Mouse (Mus musculus) liver, postnatal 0 days (tissue): ENCODE measurements around the gene Boc.

Experiments used
- CTCF ChIP-seq: sonication (generic); IDR thresholded peaks from 2 replicates; pipeline ENCODE4 v1.5.1; 2016; ENCODE audit warnings: antibody characterized with exemption, low read depth
- EP300 ChIP-seq: IDR thresholded peaks from 2 replicates; pipeline ENCODE4 v1.6.1; 2016; ENCODE audit warnings: antibody characterized with exemption, low read depth, mild to moderate bottlenecking

- TF ChIP-seq CTCF: no peak
- no peak for TF ChIP-seq EP300
These were observed 61.7 kb downstream of the Boc start for GRCm38 (mm10) chr16:44496971-44497464.
